Mouse (Mus musculus) forebrain, embryonic 15.5 days (tissue): ENCODE data around the gene Cacng3. TPM values are rescaled to one million over a fixed set of nuclear protein-coding genes. Genes with fewer than 3 reads are reported as not detected.

Experiments
- ATAC-seq: fragments of 200-750 bp; cut with Nextera tagmentation; replicated peaks from 2 replicates; pipeline ENCODE4 v1.8.0; 2017; ENCODE audit warnings: mild to moderate bottlenecking, moderate TSS enrichment, moderate library complexity
- H3K27ac ChIP-seq: fragments of 300-500 bp; sonication (generic); replicated peaks from 2 replicates; pipeline ENCODE4 v1.5.1; 2015; ENCODE audit warnings: mild to moderate bottlenecking, inconsistent platforms
- H3K27me3 ChIP-seq: fragments of 300-500 bp; sonication (generic); 2 replicates; pipeline ENCODE4 v1.6.1; 2015; ENCODE audit warnings: inconsistent platforms
- H3K36me3 ChIP-seq: fragments of 300-500 bp; sonication (generic); 2 replicates; pipeline ENCODE4 v1.6.1; 2015; ENCODE audit warnings: mild to moderate bottlenecking, inconsistent platforms
- H3K4me1 ChIP-seq: fragments of 300-500 bp; sonication (generic); 2 replicates; pipeline ENCODE4 v1.6.1; 2015; ENCODE audit warnings: inconsistent platforms
- H3K4me2 ChIP-seq: fragments of 300-500 bp; sonication (generic); replicated peaks from 2 replicates; pipeline ENCODE4 v1.6.1; 2015; ENCODE audit warnings: mild to moderate bottlenecking, inconsistent platforms
- H3K4me3 ChIP-seq: fragments of 300-500 bp; sonication (generic); 2 replicates; pipeline ENCODE4 v1.5.1; 2015; ENCODE audit warnings: mild to moderate bottlenecking, inconsistent platforms
- H3K9ac ChIP-seq: fragments of 300-500 bp; sonication (generic); replicated peaks from 2 replicates; pipeline ENCODE4 v1.6.1; 2015; ENCODE audit warnings: mild to moderate bottlenecking, inconsistent platforms
- H3K9me3 ChIP-seq: fragments of 300-500 bp; sonication (generic); 2 replicates; pipeline ENCODE4 v1.6.1; 2016; ENCODE audit warnings: inconsistent platforms
- WGBS: fragments of 180-500 bp; shearing (Covaris S2); methylation state at CpG from one replicate; pipeline ENCODE4 v1.1.7; 2015; ENCODE audit warnings: mixed read lengths; 5-methylcytosine and 5-hydroxymethylcytosine counted together
- polyA plus RNA-seq: library from polyadenylated mRNA; unstranded; fragments of >200 nt; fragmentation: Nextera tagmentation; extraction: Ambion mirVana; gene quantifications from 2 replicates; pipeline ENCODE4 v1.2.1, GENCODE M21; 2015

The Cacng3 gene
- polyA plus RNA-seq, 1 experiment from 2014 or later: 8.7 TPM

DNA sequence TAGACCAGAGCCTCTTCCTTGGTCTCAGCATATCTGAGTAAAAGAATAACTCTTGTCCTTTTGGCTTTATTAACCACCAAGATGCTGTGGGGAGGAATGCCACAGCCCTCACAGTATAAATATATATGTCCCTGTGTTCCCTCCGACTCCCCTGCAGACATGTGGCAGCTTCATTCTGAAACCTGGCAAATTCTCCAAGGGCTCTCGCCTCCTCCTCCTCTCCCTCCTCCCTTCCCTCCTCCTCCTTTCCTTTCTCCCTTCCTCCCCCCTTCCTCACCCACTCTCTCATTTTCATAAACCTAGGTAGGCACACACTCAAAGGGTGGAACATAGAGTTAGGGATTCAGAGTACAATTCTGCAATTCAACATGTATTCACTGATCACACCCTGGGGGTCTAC, 56.1 kb downstream of the Cacng3 start:
- H3K4me3 ChIP-seq: no peak overlapping the region
- no peaks in the 10 kb centered on the region for H3K27me3 ChIP-seq
- H3K4me1 ChIP-seq: peaks cover 6% of the 10 kb centered on the region
- WGBS: 72% methylated on average over 2 of the region's 2 CpGs
- H3K9me3 ChIP-seq: no peaks in the 10 kb centered on the region
- no peak overlapping the region for H3K4me2 ChIP-seq
- no peak for ATAC-seq
- H3K27ac ChIP-seq: no peak overlapping the region
- no peaks in the 10 kb centered on the region for H3K36me3 ChIP-seq
- no peak overlapping the region for H3K9ac ChIP-seq

GRCm38 (mm10) chr7:122728186-122728585, 57.9 kb downstream of the Cacng3 start:
- Histone ChIP-seq H3K27ac (no peak overlapping the region), H3K9ac (no peak overlapping the region), H3K4me3 (no peak overlapping the region), H3K27me3 (no peaks in the 10 kb centered on the region), H3K4me1 (peaks cover 6% of the 10 kb centered on the region), H3K9me3 (no peaks in the 10 kb centered on the region), H3K4me2 (no peak overlapping the region), H3K36me3 (no peaks in the 10 kb centered on the region)
- no peak for ATAC-seq
- WGBS: 94% methylated on average over 8 of the region's 8 CpGs

GRCm38 (mm10) chr7:122728846-122729245, 58.6 kb downstream of the Cacng3 start:
- WGBS: 32% methylated on average over 7 of the region's 7 CpGs
- peaks cover 6% of the 10 kb centered on the region for H3K4me1 ChIP-seq
- no peak overlapping the region for H3K27ac ChIP-seq
- H3K4me3 ChIP-seq: no peak overlapping the region
- ATAC-seq: no peak
- H3K36me3 ChIP-seq: no peaks in the 10 kb centered on the region
- no peak overlapping the region for H3K9ac ChIP-seq
- no peaks in the 10 kb centered on the region for H3K27me3 ChIP-seq
- H3K4me2 ChIP-seq: no peak overlapping the region
- no peaks in the 10 kb centered on the region for H3K9me3 ChIP-seq

DNA sequence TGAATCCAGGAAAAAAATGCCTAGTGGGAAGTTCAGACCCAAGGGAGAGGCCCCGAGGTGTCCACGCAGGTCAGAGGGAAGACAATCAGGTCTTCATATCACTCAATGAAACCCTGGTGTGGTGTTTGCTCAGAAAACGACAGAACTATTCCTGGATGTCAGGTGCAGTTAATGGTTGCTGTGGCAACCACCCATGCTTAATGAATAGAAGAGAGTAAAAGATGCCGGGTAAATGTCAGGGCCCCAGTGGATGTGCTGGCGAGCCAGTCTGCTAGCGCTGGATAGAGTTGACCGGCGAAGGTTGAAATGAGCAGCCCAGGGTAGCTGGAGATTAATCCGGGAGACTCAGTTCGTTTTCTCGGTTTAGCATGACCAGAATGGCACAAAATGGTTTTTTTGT, 65.0 kb downstream of the Cacng3 start:
- H3K4me3 ChIP-seq: no peak overlapping the region
- H3K4me2 ChIP-seq: no peak overlapping the region
- no peak overlapping the region for H3K9ac ChIP-seq
- H3K4me1 ChIP-seq: peaks cover 16% of the 10 kb centered on the region
- 29% methylated on average over 11 of the region's 11 CpGs for WGBS
- ATAC-seq: no peak
- no peaks in the 10 kb centered on the region for H3K27me3 ChIP-seq
- no peaks in the 10 kb centered on the region for H3K9me3 ChIP-seq
- no peaks in the 10 kb centered on the region for H3K36me3 ChIP-seq
- H3K27ac ChIP-seq: no peak overlapping the region; the same call in 1 of the 2 replicates

DNA sequence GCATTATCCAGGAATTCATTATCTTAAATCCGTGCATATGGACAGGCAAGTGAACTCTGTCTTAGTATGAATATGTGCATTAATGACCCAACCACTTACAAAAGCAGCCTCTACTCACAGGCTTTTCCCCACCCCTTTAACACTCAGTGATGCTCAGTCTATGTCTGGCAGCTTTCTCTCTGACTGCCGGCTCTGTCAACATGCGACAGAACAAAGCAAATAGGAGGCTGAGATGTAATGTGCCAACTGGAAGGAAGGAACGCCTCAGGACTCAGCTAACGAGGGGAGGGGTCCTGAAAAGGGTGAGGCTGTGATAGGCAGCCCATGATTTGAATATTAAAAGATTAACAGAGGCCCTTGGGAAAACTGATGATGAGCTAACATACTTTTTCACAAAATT, 68.2 kb downstream of the Cacng3 start:
- H3K36me3 ChIP-seq: no peaks in the 10 kb centered on the region
- H3K9me3 ChIP-seq: no peaks in the 10 kb centered on the region
- H3K4me1 ChIP-seq: peaks cover 16% of the 10 kb centered on the region
- H3K4me2 ChIP-seq: no peak overlapping the region
- H3K27me3 ChIP-seq: no peaks in the 10 kb centered on the region
- peak overlapping the region; percentile 50 for H3K27ac ChIP-seq
- 13% methylated on average over 5 of the region's 5 CpGs for WGBS
- no peak overlapping the region for H3K4me3 ChIP-seq
- peak; percentile 82 for ATAC-seq
- no peak overlapping the region for H3K9ac ChIP-seq

GRCm38 (mm10) chr7:122740663-122741062, 70.4 kb downstream of the Cacng3 start:
- no peaks in the 10 kb centered on the region for H3K27me3 ChIP-seq
- H3K4me2 ChIP-seq: no peak overlapping the region
- peaks cover 16% of the 10 kb centered on the region for H3K4me1 ChIP-seq
- no peak overlapping the region for H3K4me3 ChIP-seq
- H3K27ac ChIP-seq: no peak overlapping the region
- no peaks in the 10 kb centered on the region for H3K9me3 ChIP-seq
- H3K36me3 ChIP-seq: no peaks in the 10 kb centered on the region
- ATAC-seq: peak; percentile 70; the same call in 1 of the 2 replicates
- WGBS: 77% methylated on average over 2 of the region's 2 CpGs
- no peak overlapping the region for H3K9ac ChIP-seq

GRCm38 (mm10) chr7:122755920-122756603, 85.8 kb downstream of the Cacng3 start:
- Histone ChIP-seq H3K4me3 (no peak overlapping the region), H3K4me1 (0 out of 2 replicates have a peak, but pooled peaks cover 6% of the 10 kb centered on the region), H3K9me3 (no peaks in the 10 kb centered on the region), H3K4me2 (no peak overlapping the region), H3K27me3 (no peaks in the 10 kb centered on the region), H3K36me3 (no peaks in the 10 kb centered on the region), H3K9ac (no peak overlapping the region), H3K27ac (no peak overlapping the region)
- ATAC-seq: no peak
- WGBS: 77% methylated on average over 5 of the region's 5 CpGs

- Histone ChIP-seq H3K27me3 (no peaks in the 10 kb centered on the region), H3K4me1 (0 out of 2 replicates have a peak, but pooled peaks cover 9% of the 10 kb centered on the region), H3K9me3 (no peaks in the 10 kb centered on the region), H3K9ac (no peak overlapping the region), H3K4me2 (no peak overlapping the region), H3K4me3 (no peak overlapping the region), H3K27ac (no peak overlapping the region), H3K36me3 (no peaks in the 10 kb centered on the region)
- WGBS: 73% methylated on average over 3 of the region's 3 CpGs
- ATAC-seq: no peak
Observed at GRCm38 (mm10) chr7:122758645-122759044, 88.4 kb downstream of the Cacng3 start.

GRCm38 (mm10) chr7:122764506-122764905, 94.2 kb downstream of the Cacng3 start:
- no peak for ATAC-seq
- 82% methylated on average over 5 of the region's 5 CpGs for WGBS

DNA sequence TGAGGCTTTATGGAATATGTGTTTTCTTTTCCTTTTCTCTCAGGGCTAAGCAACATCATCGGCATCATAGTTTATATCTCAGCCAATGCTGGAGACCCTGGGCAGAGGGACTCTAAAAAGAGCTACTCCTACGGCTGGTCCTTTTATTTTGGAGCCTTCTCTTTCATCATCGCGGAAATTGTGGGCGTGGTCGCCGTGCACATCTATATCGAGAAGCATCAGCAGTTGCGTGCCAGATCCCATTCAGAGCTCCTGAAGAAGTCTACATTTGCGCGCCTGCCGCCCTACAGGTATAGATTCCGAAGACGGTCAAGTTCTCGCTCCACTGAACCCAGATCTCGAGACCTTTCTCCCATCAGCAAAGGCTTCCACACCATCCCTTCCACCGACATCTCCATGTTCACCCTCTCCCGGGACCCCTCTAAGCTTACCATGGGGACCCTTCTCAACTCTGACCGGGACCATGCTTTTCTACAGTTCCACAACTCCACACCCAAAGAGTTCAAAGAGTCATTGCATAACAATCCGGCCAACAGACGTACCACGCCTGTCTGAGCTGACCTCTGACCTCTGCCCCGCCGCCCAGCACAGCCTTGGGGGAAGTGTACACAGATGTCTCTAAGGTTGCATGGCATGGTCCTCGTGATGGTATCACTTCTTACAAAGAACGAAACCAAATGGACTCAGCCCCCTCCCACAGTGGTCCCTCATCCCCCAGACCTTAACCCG, 98.2 kb downstream of the Cacng3 start:
- no peak for ATAC-seq
- H3K4me1 ChIP-seq: no peaks in the 10 kb centered on the region
- H3K4me2 ChIP-seq: no peak overlapping the region
- H3K27ac ChIP-seq: no peak overlapping the region
- H3K27me3 ChIP-seq: no peaks in the 10 kb centered on the region
- WGBS: 90% methylated on average over 27 of the region's 27 CpGs
- H3K9ac ChIP-seq: no peak overlapping the region
- H3K9me3 ChIP-seq: no peaks in the 10 kb centered on the region
- H3K36me3 ChIP-seq: no peaks in the 10 kb centered on the region
- H3K4me3 ChIP-seq: no peak overlapping the region

More at GRCm38 (mm10) chr7:122764506-122764905, 94.2 kb downstream of the Cacng3 start:
- Histone ChIP-seq H3K36me3 (no peaks in the 10 kb centered on the region), H3K27me3 (no peaks in the 10 kb centered on the region), H3K4me2 (no peak overlapping the region), H3K9me3 (no peaks in the 10 kb centered on the region), H3K4me1 (0 out of 2 replicates have a peak, but pooled peaks cover 9% of the 10 kb centered on the region), H3K9ac (no peak overlapping the region), H3K27ac (no peak overlapping the region), H3K4me3 (no peak overlapping the region)

- H3K4me3 ChIP-seq: no peak overlapping the region
- no peak for ATAC-seq
- no peak overlapping the region for H3K27ac ChIP-seq
- H3K36me3 ChIP-seq: no peaks in the 10 kb centered on the region
- no peaks in the 10 kb centered on the region for H3K27me3 ChIP-seq
- WGBS: 80% methylated on average over 7 of the region's 7 CpGs
- no peaks in the 10 kb centered on the region for H3K4me1 ChIP-seq
- H3K9me3 ChIP-seq: no peaks in the 10 kb centered on the region
- H3K9ac ChIP-seq: no peak overlapping the region
- H3K4me2 ChIP-seq: no peak overlapping the region
Observed at GRCm38 (mm10) chr7:122779601-122780000, 109.3 kb downstream of the Cacng3 start.

DNA sequence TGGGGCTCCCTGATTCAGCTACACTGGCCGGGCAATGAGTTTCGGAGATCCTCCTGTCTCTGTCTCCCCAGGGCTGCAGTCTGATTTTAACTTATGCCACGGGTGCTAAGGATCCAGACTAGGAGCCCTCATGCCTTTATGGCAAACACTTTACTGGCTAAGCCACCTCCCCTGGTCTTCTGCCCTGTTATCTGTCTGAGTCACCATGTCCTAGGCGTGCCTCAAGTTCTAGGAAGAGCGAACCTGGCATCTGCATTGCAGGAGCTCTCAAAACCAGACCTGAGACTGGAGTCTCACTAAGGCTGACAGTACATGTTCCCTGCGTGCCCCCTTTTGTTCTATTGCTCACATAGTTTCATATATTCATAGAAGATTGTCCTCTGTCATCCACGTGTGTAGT, 119.6 kb downstream of the Cacng3 start:
- WGBS: 88% methylated on average over 7 of the region's 7 CpGs
- no peak for ATAC-seq

More for the DNA sequence above, 119.6 kb downstream of the Cacng3 start:
- Histone ChIP-seq H3K27ac (no peak overlapping the region), H3K9ac (no peak overlapping the region), H3K4me1 (peaks cover 5% of the 10 kb centered on the region; the same call in 1 of the 2 replicates), H3K9me3 (no peaks in the 10 kb centered on the region), H3K4me3 (no peak overlapping the region), H3K27me3 (no peaks in the 10 kb centered on the region), H3K4me2 (no peak overlapping the region), H3K36me3 (no peaks in the 10 kb centered on the region)
